Mouse (Mus musculus): ENCODE data around the gene Cecr2. TPM values are rescaled to one million over a fixed set of nuclear protein-coding genes. Genes with fewer than 3 reads are reported as not detected.

The Cecr2 gene
- polyA plus RNA-seq, 2 experiments from 2014 or later, result 0.06 to 0.70 TPM

Other genes starting within 250 kb of the Cecr2 start
- 10 to 100 TPM; 19.0 to 22.5 TPM for gene Il17ra, start 203.1 kb upstream of the Cecr2 start, polyA plus RNA-seq (2017; shearing (Covaris generic))
- under 1 TPM; 0.13 to 0.22 TPM for gene Tmem121b, start 172.6 kb upstream of the Cecr2 start, polyA plus RNA-seq (2017; shearing (Covaris generic))
- 10 to 100 TPM; 30.0 to 32.7 TPM for gene Hdhd5, start 135.1 kb upstream of the Cecr2 start, polyA plus RNA-seq (2017; shearing (Covaris generic))
- under 1 TPM in 1 of 2 experiments, not detected in 1; 0.22 TPM for gene Slc25a18, start 107.2 kb downstream of the Cecr2 start, polyA plus RNA-seq (2017; shearing (Covaris generic))
- 10 to 100 TPM; 85.8 to 86.2 TPM for gene Atp6v1e1, start 156.4 kb downstream of the Cecr2 start, polyA plus RNA-seq (2017; shearing (Covaris generic))
- gene Bcl2l13, start 169.8 kb downstream of the Cecr2 start, polyA plus RNA-seq (2017; shearing (Covaris generic)), result 1 to 10 TPM; 8.0 to 8.8 TPM

All from activated CD4-positive, CD25-positive, alpha-beta regulatory T cell, adult 4 months (primary cell).